8 mouse cellular contexts compared by ENCODE assay signal in the genomic region with DNA sequence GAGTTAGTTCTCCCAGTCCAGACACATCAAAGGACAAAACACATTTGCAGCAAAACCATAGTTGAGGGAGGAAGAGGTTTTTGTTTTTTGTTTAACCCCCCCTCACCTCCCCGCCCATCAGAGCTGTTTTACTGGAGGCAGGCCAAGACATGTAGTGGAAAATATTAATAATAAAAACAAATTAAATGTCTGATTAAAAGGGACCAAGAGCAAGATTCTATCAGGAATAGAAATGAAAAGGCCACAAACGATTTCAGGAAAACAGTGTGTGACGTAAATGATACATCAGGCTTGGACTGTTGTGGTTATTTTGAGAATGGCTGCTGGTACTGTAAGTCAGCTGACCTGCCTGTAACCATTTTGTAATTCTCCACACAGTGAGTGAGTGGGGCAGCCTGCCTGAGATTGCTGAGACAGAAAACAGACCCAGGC.
DNase-seq lines count a peak whose midpoint lies in the region; ATAC-seq lines count a peak whose summit lies in the region.

No protein-coding gene starts in this region.

- no peaks in the 10 kb centered on the region for H3K9me3 ChIP-seq in embryonic facial prominence, embryonic 10.5 days

- WGBS in embryonic facial prominence, embryonic 10.5 days = 72% methylated on average over 3 of the region's 3 CpGs

- no peak overlapping the region for H3K4me3 ChIP-seq in embryonic facial prominence, embryonic 10.5 days

- ATAC-seq in hematopoietic stem cell, adult 5-6 weeks (replicated peaks in 1 of 2; ENCODE audit: insufficient read depth in 1 of 2, low FRiP score in 2 of 2, low TSS enrichment in 1 of 2, low read depth in 1 of 2, poor library complexity in 2 of 2, severe bottlenecking in 2 of 2) = peak; percentile 79 to 86
- peak; percentile 72 for ATAC-seq in megakaryocyte progenitor cell, adult 5-6 weeks (replicated peaks; ENCODE audit: poor library complexity)

- peak overlapping the region; percentile 6; the same call in 1 of the 2 replicates for H3K27ac ChIP-seq in embryonic facial prominence, embryonic 10.5 days (replicated peaks)

- H3K27me3 ChIP-seq in embryonic facial prominence, embryonic 10.5 days (replicated peaks; ENCODE audit: low read depth, poor library complexity, severe bottlenecking) = no peaks in the 10 kb centered on the region

- H3K36me3 ChIP-seq in embryonic facial prominence, embryonic 10.5 days (replicated peaks) = no peaks in the 10 kb centered on the region

- DNase-seq in adrenal gland, postnatal 10 days = peak; percentile 27
- DNase-seq in adrenal gland, postnatal 4 days (ENCODE audit: low spot score in 2 of 2) = no peak
- peak; percentile 83 for DNase-seq in 416B (ENCODE audit: low read depth)
- no peak for DNase-seq in embryonic facial prominence, embryonic 10.5 days (ENCODE audit: low spot score)
- DNase-seq in spleen, adult 12 weeks (ENCODE audit: low spot score) = no peak
- DNase-seq in urinary bladder, postnatal 10 days (ENCODE audit: low spot score) = no peak

- H3K4me1 ChIP-seq in embryonic facial prominence, embryonic 10.5 days = peaks cover 35% of the 10 kb centered on the region

Comparison
In these comparisons a context has a peak if more than half of its experiments do, and no peak if none do; other contexts are left out.
1. DNase-seq: peak in adrenal gland, postnatal 10 days (single experiment) and 416B (single experiment); none in adrenal gland, postnatal 4 days (0 of 2), embryonic facial prominence, embryonic 10.5 days (single experiment), spleen, adult 12 weeks (single experiment) and urinary bladder, postnatal 10 days (single experiment).